Mouse (Mus musculus) right cerebral cortex, postnatal 10 days (tissue): ENCODE measurements around the gene Pfkfb3.

Source experiments
- DNase-seq, 2 experiments: peaks; one replicate each; pipeline ENCODE4 v3.0.0; 2021; ENCODE audit warnings: low spot score in 2 of 2

The Pfkfb3 gene

GRCm38 (mm10) chr2:11553471-11554400 is at the start of gene Pfkfb3:
Gene Pfkfb3 (minus strand): TSS chr2:11554077.
- peak; percentile 67 to 69 for DNase-seq

DNA sequence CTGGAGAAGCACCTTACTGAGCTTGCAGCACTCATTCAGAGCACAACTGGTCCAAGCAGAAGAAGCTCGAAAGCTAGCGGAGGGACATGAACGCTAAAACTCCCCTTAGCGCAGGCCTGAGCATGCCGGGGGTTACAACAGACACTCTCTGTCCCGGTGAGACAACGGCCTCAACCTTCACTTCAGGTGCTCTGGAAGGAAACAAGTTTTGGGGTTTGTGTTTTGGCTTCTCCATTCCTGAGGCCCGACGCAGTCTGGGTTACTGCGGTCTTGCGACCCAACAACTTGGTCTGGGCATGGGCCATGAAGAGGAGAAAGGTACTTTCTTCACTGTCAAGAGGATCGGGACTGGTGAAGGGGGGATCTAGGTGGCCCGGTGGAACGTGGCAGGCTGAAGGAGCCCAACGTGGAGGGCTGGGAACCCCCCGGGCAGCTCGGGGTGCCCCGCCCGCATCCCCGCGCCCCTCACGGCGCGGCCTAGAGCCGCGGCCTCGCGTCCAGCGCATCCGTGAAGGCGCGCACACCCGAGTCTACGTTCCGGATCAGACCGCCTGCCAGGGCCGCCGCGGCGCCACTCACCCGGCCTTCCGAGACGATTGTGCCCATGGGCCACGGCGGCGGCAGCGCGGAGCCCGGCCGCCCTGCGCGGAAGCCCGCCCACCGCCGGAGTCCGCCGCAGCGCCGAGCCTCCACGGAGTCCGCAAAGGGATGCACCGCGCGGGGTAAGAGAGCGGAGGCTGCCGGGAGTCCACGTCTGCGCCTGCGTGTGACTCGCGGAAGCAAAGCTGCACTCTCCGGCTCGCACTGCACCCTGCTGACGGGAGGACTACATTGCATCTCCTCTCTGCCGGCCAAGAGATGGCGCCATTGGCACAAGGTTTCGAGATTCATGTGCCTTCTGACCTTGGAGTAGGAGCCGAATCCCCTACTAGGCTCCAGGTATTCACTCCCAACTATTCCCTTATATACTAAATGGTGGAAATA is 48.9 kb upstream of the Pfkfb3 start:
- peak; percentile 95 to 97 for DNase-seq

- no peak for DNase-seq
These were observed 47.9 kb upstream of the Pfkfb3 start for GRCm38 (mm10) chr2:11601795-11602194.

GRCm38 (mm10) chr2:11597906-11598305 is 44.0 kb upstream of the Pfkfb3 start:
- DNase-seq, result no peak

- DNase-seq, result no peak
These were observed 42.8 kb upstream of the Pfkfb3 start for GRCm38 (mm10) chr2:11596690-11597089.

GRCm38 (mm10) chr2:11587996-11588395 is 34.1 kb upstream of the Pfkfb3 start:
- no peak for DNase-seq

DNA sequence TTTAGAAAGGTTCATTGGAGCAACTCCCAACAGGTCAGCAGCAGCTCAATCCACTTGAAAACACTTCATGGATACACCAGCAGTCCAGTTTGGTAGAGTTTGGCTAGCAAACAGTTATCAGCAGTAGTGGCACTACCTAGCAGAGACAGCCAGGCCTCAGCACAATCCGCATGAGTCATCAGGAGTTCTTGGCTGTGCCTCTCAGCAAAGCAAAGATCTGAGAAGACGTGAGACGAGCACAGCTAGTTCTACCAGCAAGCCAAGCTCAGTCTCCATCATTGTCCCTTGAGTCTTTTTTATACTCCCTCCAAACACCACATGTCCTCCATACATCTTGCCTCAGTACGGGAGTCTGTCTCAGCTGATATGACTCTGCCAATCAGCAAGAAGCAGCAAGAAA is 25.5 kb upstream of the Pfkfb3 start:
- no peak for DNase-seq

DNA sequence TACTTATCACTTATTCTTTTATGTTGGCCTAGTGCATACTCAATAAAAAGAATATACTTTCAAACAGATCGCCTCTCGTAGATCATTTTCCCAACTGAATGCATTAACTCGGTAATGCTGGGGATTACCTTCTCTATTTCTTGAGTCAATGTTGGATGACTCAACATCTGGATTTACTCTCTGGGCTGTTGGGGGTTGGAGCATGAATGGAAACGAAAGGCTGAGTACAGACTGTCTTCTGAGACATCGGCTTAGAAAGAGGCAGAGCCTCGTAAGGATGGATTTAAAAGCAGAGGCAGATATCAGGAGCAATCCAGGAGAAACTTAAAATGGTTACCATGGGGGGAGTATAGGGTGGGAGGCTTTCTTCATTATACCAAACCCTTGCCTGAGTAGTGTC is 24.3 kb upstream of the Pfkfb3 start:
- DNase-seq, result no peak

DNA sequence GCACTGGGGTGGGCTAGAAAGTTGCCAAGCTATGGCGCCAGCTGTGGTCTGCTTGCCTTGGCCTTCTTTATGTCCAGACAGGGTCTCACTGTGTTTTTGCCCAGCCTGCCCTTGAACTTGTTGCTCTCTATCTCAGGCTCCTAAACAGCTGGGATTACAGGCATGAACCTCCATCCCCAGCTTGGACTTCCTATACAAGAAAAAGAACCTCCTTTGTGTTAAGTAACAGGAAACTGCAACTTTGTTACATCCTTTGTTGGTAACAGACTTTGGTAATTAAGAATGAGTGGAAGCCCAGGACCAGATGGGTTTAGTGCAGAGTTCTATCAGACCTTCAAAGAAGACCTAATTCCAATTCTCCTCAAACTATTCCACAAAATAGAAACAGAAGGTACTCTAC is 19.8 kb upstream of the Pfkfb3 start:
- no peak for DNase-seq

DNA sequence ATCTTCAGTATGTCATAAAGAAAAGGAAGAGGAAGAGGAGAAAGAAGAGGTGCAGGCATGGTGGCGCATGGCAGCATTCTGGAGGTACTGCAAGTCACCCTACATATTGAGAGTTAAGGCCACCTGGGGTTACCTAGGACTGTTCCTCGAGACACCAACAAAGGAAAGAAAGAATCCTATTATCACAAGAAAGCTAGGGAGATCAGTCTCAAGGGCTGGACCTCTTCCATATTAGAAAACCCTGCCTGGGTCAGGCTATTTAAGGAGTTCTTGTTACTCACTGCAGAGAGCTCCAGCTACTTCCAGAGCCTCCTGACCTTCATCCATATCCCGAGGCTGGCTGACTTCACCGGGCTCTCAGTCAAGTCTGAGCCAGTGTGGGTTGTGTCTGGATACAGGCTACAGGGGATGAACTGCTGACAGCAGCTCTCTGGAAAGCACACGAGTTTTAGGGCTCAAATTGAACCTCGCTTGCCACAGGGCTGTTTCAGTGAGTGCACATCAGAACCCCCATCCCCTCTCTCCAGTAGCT is 17.2 kb upstream of the Pfkfb3 start:
- DNase-seq, result no peak

GRCm38 (mm10) chr2:11568471-11568870 is 14.6 kb upstream of the Pfkfb3 start:
- DNase-seq, result no peak

DNA sequence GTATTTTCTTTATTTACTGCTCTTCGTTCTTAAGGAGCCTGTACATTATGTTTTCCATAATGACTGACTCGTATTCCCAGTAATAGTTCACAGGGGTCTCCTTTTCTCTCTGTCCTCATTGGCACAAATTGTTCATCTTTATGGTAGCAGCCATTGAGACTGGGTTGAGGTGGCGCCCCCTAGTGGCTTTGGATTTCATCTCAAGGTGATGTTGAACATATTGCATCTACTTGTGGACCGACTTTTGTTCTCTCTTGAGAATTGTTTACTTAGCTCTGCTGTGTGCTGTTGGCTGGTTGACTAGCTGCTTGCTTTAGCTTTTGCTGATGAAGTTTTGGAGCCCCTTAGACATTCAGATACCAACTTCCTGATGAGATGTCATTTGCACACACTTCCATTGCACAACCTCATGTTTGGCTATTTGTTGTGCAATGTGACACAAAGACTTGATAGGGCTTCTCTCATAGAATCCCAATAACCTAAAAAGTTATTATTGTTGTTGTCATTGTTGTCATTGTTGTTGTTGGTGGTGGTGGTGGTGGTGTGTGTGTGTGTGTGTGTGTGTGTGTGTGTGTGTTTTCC is 14.0 kb upstream of the Pfkfb3 start:
- DNase-seq, result peak in 1 of 2 experiments; percentile 39

DNA sequence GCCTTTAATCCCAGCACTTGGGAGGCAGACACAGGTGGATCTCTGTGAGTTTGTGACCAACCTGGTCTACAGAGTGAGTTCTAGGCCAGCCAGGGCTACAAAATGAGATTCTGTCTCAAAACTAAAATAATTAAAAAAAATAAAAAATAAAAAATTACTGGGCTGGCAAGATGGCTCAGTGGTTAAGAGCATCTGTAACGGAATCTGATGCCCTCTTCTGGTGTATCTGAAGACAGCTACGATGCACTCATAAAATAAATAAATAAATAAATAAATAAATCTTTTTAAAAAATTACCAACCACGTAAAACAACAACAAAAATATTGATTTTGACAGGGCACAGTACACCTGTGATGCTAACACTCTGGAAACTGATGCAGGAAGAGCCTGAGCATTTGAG is 13.0 kb upstream of the Pfkfb3 start:
- DNase-seq, result no peak

DNA sequence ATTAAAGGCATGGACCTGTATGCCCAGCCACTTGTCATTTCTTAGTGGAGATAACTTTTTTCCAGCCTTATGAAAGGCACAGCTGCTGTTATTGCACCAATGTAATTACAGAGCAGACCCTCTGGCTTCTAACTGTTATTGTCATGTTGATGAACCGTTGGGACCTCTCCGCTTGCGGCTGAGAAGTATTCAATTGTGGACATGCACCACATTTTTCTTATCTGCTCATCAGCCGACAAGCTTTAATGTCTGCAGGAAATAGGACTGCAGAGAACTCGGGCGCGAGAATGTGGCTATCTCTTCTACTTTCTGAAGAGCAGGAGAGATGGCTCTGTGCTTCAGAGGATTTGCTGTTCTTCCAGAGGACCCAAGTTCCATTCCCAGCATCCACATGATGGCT is 12.4 kb upstream of the Pfkfb3 start:
- no peak for DNase-seq

DNA sequence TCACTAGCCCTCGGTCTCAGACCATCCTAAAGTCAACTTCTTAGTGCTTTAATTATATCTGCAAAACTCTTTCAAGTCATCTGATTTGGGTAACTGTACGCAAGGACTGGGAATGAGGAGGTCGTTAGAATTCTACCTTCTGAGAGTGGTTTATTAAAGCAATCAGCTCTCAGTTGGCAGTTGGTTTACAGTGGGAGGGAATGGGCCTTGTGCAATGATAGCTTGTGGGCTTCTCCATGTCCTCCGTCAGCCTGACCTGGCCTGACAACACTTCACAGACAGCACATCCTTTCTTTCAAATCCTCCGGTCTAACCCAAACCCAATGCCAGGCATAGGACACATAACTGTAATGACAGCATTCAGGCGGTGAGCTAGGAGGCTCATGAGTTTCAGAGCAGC is 10.9 kb upstream of the Pfkfb3 start:
- no peak for DNase-seq

- no peak for DNase-seq
These were observed 9.4 kb upstream of the Pfkfb3 start for GRCm38 (mm10) chr2:11563256-11563655.

DNA sequence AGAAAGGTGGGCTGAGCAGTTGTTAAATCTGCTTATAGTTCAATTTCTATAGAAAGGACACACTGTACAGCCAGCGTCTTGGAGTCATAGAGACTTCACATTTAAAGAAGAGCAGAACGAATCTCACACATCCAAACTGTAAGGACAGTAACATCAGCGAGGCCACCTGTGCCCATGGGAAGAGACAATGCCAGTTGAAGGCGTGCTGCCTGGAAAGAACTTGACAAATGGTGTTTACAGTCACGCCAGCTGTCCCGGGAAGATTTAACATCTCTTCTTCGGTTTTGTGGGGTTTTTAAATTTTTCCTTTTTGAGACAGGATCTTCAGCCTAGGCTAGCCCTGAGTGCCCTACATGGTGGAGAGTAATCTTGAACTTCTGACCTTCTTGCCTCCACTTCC is 4.8 kb upstream of the Pfkfb3 start:
- DNase-seq, result peak; percentile 34 to 52

- DNase-seq, result no peak
These were observed 3.4 kb upstream of the Pfkfb3 start for GRCm38 (mm10) chr2:11557244-11557643.

DNA sequence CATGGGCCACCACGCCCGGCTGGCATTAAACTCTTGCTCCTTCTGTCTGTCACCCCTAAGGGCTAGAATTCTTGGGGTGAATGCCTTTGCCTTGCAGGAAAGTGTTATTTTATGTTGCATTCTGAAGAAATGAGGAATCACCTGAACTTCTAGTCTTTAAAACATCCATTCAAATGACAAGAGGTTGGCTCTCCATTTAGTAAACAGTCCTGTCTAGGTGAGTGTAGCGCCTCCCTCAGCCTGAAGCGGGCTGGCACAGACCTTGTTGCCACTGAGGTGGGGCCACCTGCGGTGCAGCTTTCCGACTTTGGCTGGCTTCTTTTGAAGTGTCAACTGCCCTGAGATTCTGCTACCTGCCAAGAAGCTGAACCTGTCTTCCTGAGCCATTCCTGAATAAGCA is 1.4 kb upstream of the Pfkfb3 start:
- DNase-seq, result no peak

DNA sequence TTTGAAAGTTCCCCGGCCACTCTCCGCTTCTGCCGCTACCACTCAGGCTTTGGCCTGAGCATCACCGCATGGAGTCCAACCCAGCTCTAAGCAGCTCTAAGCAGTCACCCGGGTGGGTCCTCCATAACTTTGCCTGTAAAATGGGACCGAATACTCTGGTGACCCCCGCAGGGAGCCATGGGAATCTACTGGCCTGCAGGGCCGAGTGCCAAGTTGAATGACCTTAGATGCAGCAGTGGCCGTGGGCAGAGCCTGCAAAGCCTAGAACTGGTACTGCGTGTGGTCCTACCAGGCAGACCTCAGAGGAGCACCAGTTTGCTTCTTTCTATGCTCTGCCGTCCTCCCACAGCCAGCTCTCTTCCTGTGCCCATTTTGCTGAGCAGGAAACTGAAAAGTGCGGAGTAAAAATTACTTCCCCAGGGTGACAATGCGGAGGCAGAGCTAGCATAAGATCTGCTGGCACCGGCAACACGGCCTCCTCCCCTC is 868 bp downstream of the Pfkfb3 start:
- peak in 1 of 2 experiments; percentile 33 for DNase-seq

DNA sequence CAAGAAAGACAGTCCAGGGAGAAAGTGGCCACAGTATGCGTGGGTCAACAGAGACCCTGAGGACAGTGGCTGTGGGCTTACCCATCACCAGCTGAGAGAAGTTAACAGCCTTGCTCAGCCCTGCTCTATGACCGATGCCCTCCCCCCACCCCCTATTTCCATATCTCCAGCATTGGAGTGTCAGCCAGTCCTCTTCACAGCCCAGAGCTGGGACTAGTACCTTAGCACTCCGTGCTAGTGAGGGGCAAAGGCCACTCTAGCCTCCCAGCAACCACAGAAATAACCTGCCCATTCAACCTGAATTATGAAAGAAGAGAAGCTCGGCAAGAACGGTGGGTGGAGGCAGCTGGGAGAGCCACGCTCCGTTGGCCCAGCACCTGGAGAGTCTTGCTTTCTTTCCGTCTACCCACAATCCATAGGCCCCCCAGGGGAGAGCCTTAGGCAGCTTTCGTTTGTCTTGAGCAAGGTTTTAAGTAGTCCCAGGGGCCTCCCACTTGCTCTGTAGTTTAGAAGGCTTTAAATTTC is 1.5 kb downstream of the Pfkfb3 start:
- no peak for DNase-seq
